Mouse (Mus musculus): Measurements from ENCODE around the gene Gm17490. TPM values are rescaled to one million over a fixed set of nuclear protein-coding genes. Genes with fewer than 3 reads are reported as not detected.

Gene Gm17490
- polyA plus RNA-seq, 1 experiment from 2014 or later = not detected

- WGBS = 77% methylated on average over 3 of the region's 3 CpGs
- H3K4me2 ChIP-seq (ENCODE audit: low read length) = no peak overlapping the region
- no peak overlapping the region for H3K9ac ChIP-seq (ENCODE audit: low read length)
- no peak overlapping the region for H3K4me3 ChIP-seq (ENCODE audit: control insufficient read depth in 1 of 2, insufficient read depth in 1 of 2, low read depth in 1 of 2, low read length in 2 of 2)
- no peaks in the 10 kb centered on the region for H3K9me3 ChIP-seq (ENCODE audit: control insufficient read depth, low read length)
- peaks cover 0 to 2% of the 10 kb centered on the region in 2 experiments; a peak in 1 of 4 replicates for H3K4me1 ChIP-seq (ENCODE audit: control insufficient read depth in 2 of 2, insufficient read depth in 2 of 2, low read length in 2 of 2)
- H3K36me3 ChIP-seq (ENCODE audit: control insufficient read depth, insufficient read depth, low read length) = no peaks in the 10 kb centered on the region
- no peak for ATAC-seq (ENCODE audit: insufficient number of reproducible peaks, insufficient read depth, low FRiP score, low read depth)
- no peak overlapping the region for H3K27ac ChIP-seq (replicated peaks in 1 of 2; ENCODE audit: control insufficient read depth in 1 of 2, insufficient read depth in 1 of 2, low read depth in 2 of 2, low read length in 2 of 2)
- no peaks in the 10 kb centered on the region for H3K27me3 ChIP-seq (ENCODE audit: control insufficient read depth, insufficient read depth, low read length)
Observed at GRCm38 (mm10) chr2:11652196-11652595, 26.1 kb upstream of the Gm17490 start.

GRCm38 (mm10) chr2:11651476-11651875, 25.4 kb upstream of the Gm17490 start:
- Histone ChIP-seq H3K9me3 (ENCODE audit: control insufficient read depth, low read length) (no peaks in the 10 kb centered on the region), H3K4me3 (ENCODE audit: control insufficient read depth in 1 of 2, insufficient read depth in 1 of 2, low read depth in 1 of 2, low read length in 2 of 2) (no peak overlapping the region), H3K36me3 (ENCODE audit: control insufficient read depth, insufficient read depth, low read length) (no peaks in the 10 kb centered on the region), H3K9ac (ENCODE audit: low read length) (no peak overlapping the region), H3K27me3 (ENCODE audit: control insufficient read depth, insufficient read depth, low read length) (no peaks in the 10 kb centered on the region), H3K4me1 (ENCODE audit: control insufficient read depth in 2 of 2, insufficient read depth in 2 of 2, low read length in 2 of 2) (peaks cover 0 to 2% of the 10 kb centered on the region in 2 experiments; a peak in 1 of 4 replicates), H3K4me2 (ENCODE audit: low read length) (no peak overlapping the region), H3K27ac (replicated peaks in 1 of 2; ENCODE audit: control insufficient read depth in 1 of 2, insufficient read depth in 1 of 2, low read depth in 2 of 2, low read length in 2 of 2) (no peak overlapping the region)
- ATAC-seq (ENCODE audit: insufficient number of reproducible peaks, insufficient read depth, low FRiP score, low read depth) = no peak
- 42% methylated on average over 3 of the region's 3 CpGs for WGBS

GRCm38 (mm10) chr2:11645297-11645696, 19.2 kb upstream of the Gm17490 start:
- WGBS = 75% methylated on average over 2 of the region's 2 CpGs
- ATAC-seq (ENCODE audit: insufficient number of reproducible peaks, insufficient read depth, low FRiP score, low read depth) = no peak
- no peak overlapping the region for H3K4me3 ChIP-seq (ENCODE audit: control insufficient read depth in 1 of 2, insufficient read depth in 1 of 2, low read depth in 1 of 2, low read length in 2 of 2)
- no peaks in the 10 kb centered on the region for H3K9me3 ChIP-seq (ENCODE audit: control insufficient read depth, low read length)
- H3K4me1 ChIP-seq (ENCODE audit: control insufficient read depth in 2 of 2, insufficient read depth in 2 of 2, low read length in 2 of 2) = no peaks in the 10 kb centered on the region
- H3K9ac ChIP-seq (ENCODE audit: low read length) = no peak overlapping the region
- no peaks in the 10 kb centered on the region for H3K27me3 ChIP-seq (ENCODE audit: control insufficient read depth, insufficient read depth, low read length)
- H3K27ac ChIP-seq (replicated peaks in 1 of 2; ENCODE audit: control insufficient read depth in 1 of 2, insufficient read depth in 1 of 2, low read depth in 2 of 2, low read length in 2 of 2) = no peak overlapping the region
- no peak overlapping the region for H3K4me2 ChIP-seq (ENCODE audit: low read length)
- no peaks in the 10 kb centered on the region for H3K36me3 ChIP-seq (ENCODE audit: control insufficient read depth, insufficient read depth, low read length)

GRCm38 (mm10) chr2:11644057-11644456, 18.0 kb upstream of the Gm17490 start:
- H3K36me3 ChIP-seq (ENCODE audit: control insufficient read depth, insufficient read depth, low read length) = no peaks in the 10 kb centered on the region
- H3K4me2 ChIP-seq (ENCODE audit: low read length) = no peak overlapping the region
- no peaks in the 10 kb centered on the region for H3K4me1 ChIP-seq (ENCODE audit: control insufficient read depth in 2 of 2, insufficient read depth in 2 of 2, low read length in 2 of 2)
- no peak for ATAC-seq (ENCODE audit: insufficient number of reproducible peaks, insufficient read depth, low FRiP score, low read depth)
- no peaks in the 10 kb centered on the region for H3K27me3 ChIP-seq (ENCODE audit: control insufficient read depth, insufficient read depth, low read length)
- H3K9ac ChIP-seq (ENCODE audit: low read length) = no peak overlapping the region
- no peaks in the 10 kb centered on the region for H3K9me3 ChIP-seq (ENCODE audit: control insufficient read depth, low read length)
- WGBS = 73% methylated on average over 1 of the region's 1 CpGs
- no peak overlapping the region for H3K4me3 ChIP-seq (ENCODE audit: control insufficient read depth in 1 of 2, insufficient read depth in 1 of 2, low read depth in 1 of 2, low read length in 2 of 2)
- no peak overlapping the region for H3K27ac ChIP-seq (replicated peaks in 1 of 2; ENCODE audit: control insufficient read depth in 1 of 2, insufficient read depth in 1 of 2, low read depth in 2 of 2, low read length in 2 of 2)

DNA sequence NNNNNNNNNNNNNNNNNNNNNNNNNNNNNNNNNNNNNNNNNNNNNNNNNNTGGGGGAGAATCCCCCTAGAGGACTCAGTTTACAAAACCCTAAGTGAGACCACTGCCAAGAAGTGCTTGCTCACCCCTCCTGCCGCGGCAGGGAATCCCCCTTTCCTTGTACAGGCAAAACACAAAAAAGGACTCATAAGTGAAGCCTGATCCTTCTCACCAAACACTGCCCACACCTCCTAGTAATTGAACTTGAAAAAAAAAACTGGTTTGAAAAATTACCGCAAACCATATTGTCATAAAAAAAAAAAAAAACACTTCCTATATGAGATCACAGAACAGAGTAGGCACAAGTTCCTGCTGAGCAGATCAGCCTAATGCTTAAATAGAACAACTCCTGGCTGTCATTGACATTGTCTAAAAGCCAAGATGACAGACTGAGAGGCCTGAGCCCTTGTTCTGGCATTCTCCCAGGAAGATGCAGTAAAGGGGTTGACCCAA, 16.4 kb upstream of the Gm17490 start, which contains the start of gene Il2ra:
TSS of gene Il2ra (plus strand) at position 357 of the 491 bp plus-strand sequence.
- no peak for ATAC-seq (ENCODE audit: insufficient number of reproducible peaks, insufficient read depth, low FRiP score, low read depth)
- Histone ChIP-seq H3K27me3 (ENCODE audit: control insufficient read depth, insufficient read depth, low read length) (no peaks in the 10 kb centered on the region), H3K4me1 (ENCODE audit: control insufficient read depth in 2 of 2, insufficient read depth in 2 of 2, low read length in 2 of 2) (no peaks in the 10 kb centered on the region), H3K4me3 (ENCODE audit: control insufficient read depth in 1 of 2, insufficient read depth in 1 of 2, low read depth in 1 of 2, low read length in 2 of 2) (no peak within 1 kb of the TSS), H3K9ac (ENCODE audit: low read length) (no peak within 1 kb of the TSS), H3K27ac (replicated peaks in 1 of 2; ENCODE audit: control insufficient read depth in 1 of 2, insufficient read depth in 1 of 2, low read depth in 2 of 2, low read length in 2 of 2) (no peak within 1 kb of the TSS), H3K36me3 (ENCODE audit: control insufficient read depth, insufficient read depth, low read length) (no peaks in the 10 kb centered on the region), H3K4me2 (ENCODE audit: low read length) (no peak within 1 kb of the TSS), H3K9me3 (ENCODE audit: control insufficient read depth, low read length) (no peaks in the 10 kb centered on the region)
- WGBS = 76% methylated on average over 3 of the region's 3 CpGs

- ATAC-seq (ENCODE audit: insufficient number of reproducible peaks, insufficient read depth, low FRiP score, low read depth) = no peak
- H3K4me3 ChIP-seq (ENCODE audit: control insufficient read depth in 1 of 2, insufficient read depth in 1 of 2, low read depth in 1 of 2, low read length in 2 of 2) = no peak overlapping the region
- 49% methylated on average over 1 of the region's 1 CpGs for WGBS
- no peak overlapping the region for H3K4me2 ChIP-seq (ENCODE audit: low read length)
- H3K4me1 ChIP-seq (ENCODE audit: control insufficient read depth in 2 of 2, insufficient read depth in 2 of 2, low read length in 2 of 2) = no peaks in the 10 kb centered on the region
- H3K9ac ChIP-seq (ENCODE audit: low read length) = no peak overlapping the region
- H3K27ac ChIP-seq (replicated peaks in 1 of 2; ENCODE audit: control insufficient read depth in 1 of 2, insufficient read depth in 1 of 2, low read depth in 2 of 2, low read length in 2 of 2) = no peak overlapping the region
- no peaks in the 10 kb centered on the region for H3K27me3 ChIP-seq (ENCODE audit: control insufficient read depth, insufficient read depth, low read length)
- H3K36me3 ChIP-seq (ENCODE audit: control insufficient read depth, insufficient read depth, low read length) = no peaks in the 10 kb centered on the region
- 0 out of 2 replicates have a peak, but pooled peaks cover 6% of the 10 kb centered on the region for H3K9me3 ChIP-seq (ENCODE audit: control insufficient read depth, low read length)
Observed at GRCm38 (mm10) chr2:11637115-11637514, 11.1 kb upstream of the Gm17490 start.

DNA sequence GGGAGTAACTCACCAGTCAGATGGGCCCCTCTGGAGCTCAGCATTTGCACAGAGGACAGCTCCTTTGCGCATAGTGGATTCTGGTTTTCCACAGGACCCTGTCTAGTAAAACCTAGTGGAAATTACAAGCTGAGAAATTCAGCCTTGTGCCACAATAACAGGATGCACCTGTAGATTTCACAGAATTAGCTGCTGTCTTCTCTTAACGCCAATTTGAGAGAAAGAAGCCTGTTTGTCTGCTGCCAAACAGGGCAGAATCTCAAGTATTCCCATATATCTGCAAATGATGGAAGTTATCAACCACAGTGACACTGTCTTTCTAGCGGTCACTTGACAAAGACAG, 10.0 kb upstream of the Gm17490 start:
- 69% methylated on average over 3 of the region's 3 CpGs for WGBS
- Histone ChIP-seq H3K27me3 (ENCODE audit: control insufficient read depth, insufficient read depth, low read length) (no peaks in the 10 kb centered on the region), H3K9ac (ENCODE audit: low read length) (no peak overlapping the region), H3K9me3 (ENCODE audit: control insufficient read depth, low read length) (0 out of 2 replicates have a peak, but pooled peaks cover 6% of the 10 kb centered on the region), H3K27ac (replicated peaks in 1 of 2; ENCODE audit: control insufficient read depth in 1 of 2, insufficient read depth in 1 of 2, low read depth in 2 of 2, low read length in 2 of 2) (no peak overlapping the region), H3K4me1 (ENCODE audit: control insufficient read depth in 2 of 2, insufficient read depth in 2 of 2, low read length in 2 of 2) (no peaks in the 10 kb centered on the region), H3K36me3 (ENCODE audit: control insufficient read depth, insufficient read depth, low read length) (no peaks in the 10 kb centered on the region), H3K4me3 (ENCODE audit: control insufficient read depth in 1 of 2, insufficient read depth in 1 of 2, low read depth in 1 of 2, low read length in 2 of 2) (no peak overlapping the region), H3K4me2 (ENCODE audit: low read length) (no peak overlapping the region)
- no peak for ATAC-seq (ENCODE audit: insufficient number of reproducible peaks, insufficient read depth, low FRiP score, low read depth)

GRCm38 (mm10) chr2:11635471-11636137, 9.5 kb upstream of the Gm17490 start:
- H3K4me3 ChIP-seq (ENCODE audit: control insufficient read depth in 1 of 2, insufficient read depth in 1 of 2, low read depth in 1 of 2, low read length in 2 of 2) = no peak overlapping the region
- no peaks in the 10 kb centered on the region for H3K36me3 ChIP-seq (ENCODE audit: control insufficient read depth, insufficient read depth, low read length)
- H3K9me3 ChIP-seq (ENCODE audit: control insufficient read depth, low read length) = 0 out of 2 replicates have a peak, but pooled peaks cover 6% of the 10 kb centered on the region
- no peak for ATAC-seq (ENCODE audit: insufficient number of reproducible peaks, insufficient read depth, low FRiP score, low read depth)
- H3K9ac ChIP-seq (ENCODE audit: low read length) = no peak overlapping the region
- H3K27ac ChIP-seq (replicated peaks in 1 of 2; ENCODE audit: control insufficient read depth in 1 of 2, insufficient read depth in 1 of 2, low read depth in 2 of 2, low read length in 2 of 2) = no peak overlapping the region
- H3K27me3 ChIP-seq (ENCODE audit: control insufficient read depth, insufficient read depth, low read length) = no peaks in the 10 kb centered on the region
- no peak overlapping the region for H3K4me2 ChIP-seq (ENCODE audit: low read length)
- WGBS = 89% methylated on average over 5 of the region's 5 CpGs
- no peaks in the 10 kb centered on the region for H3K4me1 ChIP-seq (ENCODE audit: control insufficient read depth in 2 of 2, insufficient read depth in 2 of 2, low read length in 2 of 2)

Measured in heart, embryonic 14.5 days (tissue).